Mouse (Mus musculus): ENCODE results near the gene 4930579G24Rik. TPM values are rescaled to one million over a fixed set of nuclear protein-coding genes. Genes with fewer than 3 reads are reported as not detected.

4930579G24Rik gene
- polyA plus RNA-seq, 1 experiment from 2014 or later = 46.9 TPM

DNA sequence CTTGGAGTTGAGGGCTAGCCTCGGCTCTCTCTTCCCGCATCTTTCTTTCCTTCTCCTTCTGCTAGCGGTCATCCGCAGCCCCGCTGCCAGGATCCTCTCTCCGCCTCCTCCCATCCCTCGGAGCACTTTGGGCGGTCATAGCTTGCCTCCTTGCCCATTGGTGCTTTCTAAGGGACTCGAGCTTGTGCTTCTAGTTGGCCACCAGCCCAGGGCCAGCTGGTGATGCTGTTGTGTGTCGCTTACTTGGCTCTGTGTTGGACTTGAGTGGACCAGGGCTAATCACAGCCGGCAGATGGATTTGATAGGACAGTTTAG, 494 bp downstream of the 4930579G24Rik start, which contains the start of gene Etfdh:
TSS of gene Etfdh (minus strand) at position 85 of the 315 bp plus-strand sequence.
- peak within 1 kb of the TSS; percentile 84 for H3K4me2 ChIP-seq
- peak within 1 kb of the TSS; percentile 81 for H3K9ac ChIP-seq
- peaks cover 9% of the 10 kb centered on the region; the same call in 1 of the 2 replicates for H3K4me1 ChIP-seq
- peak within 1 kb of the TSS; percentile 67 for H3K4me3 ChIP-seq
- 1% methylated on average over 11 of the region's 11 CpGs for WGBS
- peaks cover 4% of the 10 kb centered on the region; the same call in 1 of the 2 replicates for H3K9me3 ChIP-seq
- no peaks in the 10 kb centered on the region for H3K27me3 ChIP-seq
- H3K27ac ChIP-seq = peak within 1 kb of the TSS; percentile 78
- ATAC-seq (ENCODE audit: insufficient number of reproducible peaks, insufficient read depth, low FRiP score, low TSS enrichment, low read depth) = peak; percentile 27; the same call in 1 of the 2 replicates
- H3K36me3 ChIP-seq = peaks cover 28% of the 10 kb centered on the region

GRCm38 (mm10) chr3:79652129-79652528, 23.2 kb downstream of the 4930579G24Rik start:
- no peaks in the 10 kb centered on the region for H3K36me3 ChIP-seq
- no peak for ATAC-seq (ENCODE audit: insufficient number of reproducible peaks, insufficient read depth, low FRiP score, low TSS enrichment, low read depth)
- no peak overlapping the region for H3K4me2 ChIP-seq

DNA sequence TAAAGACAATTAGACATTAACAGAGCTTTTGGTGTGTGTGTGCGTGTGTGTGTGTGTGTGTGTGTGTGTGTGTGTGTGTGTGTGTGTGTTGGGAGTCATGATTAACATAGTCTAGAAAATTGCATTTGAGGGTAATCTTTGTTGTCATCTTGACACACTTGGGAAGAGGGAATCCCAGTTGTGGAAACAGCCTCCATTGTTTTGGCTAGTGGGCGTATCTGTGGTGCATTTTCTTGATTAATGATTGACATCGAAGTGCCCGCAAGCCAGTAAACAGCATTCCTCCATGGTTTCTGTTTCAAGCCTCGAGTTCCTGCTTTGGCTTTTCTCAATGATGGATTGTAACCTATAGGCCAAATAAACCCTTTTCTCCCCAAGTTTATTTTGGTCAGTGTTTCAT, 27.8 kb downstream of the 4930579G24Rik start:
- Histone ChIP-seq H3K9me3 (no peaks in the 10 kb centered on the region), H3K36me3 (no peaks in the 10 kb centered on the region), H3K4me2 (no peak overlapping the region), H3K4me3 (no peak overlapping the region), H3K9ac (no peak overlapping the region), H3K27ac (no peak overlapping the region), H3K27me3 (no peaks in the 10 kb centered on the region; the same call in 1 of the 2 replicates), H3K4me1 (no peaks in the 10 kb centered on the region)
- WGBS = 53% methylated on average over 5 of the region's 5 CpGs
- ATAC-seq (ENCODE audit: insufficient number of reproducible peaks, insufficient read depth, low FRiP score, low TSS enrichment, low read depth) = no peak

More at GRCm38 (mm10) chr3:79652129-79652528, 23.2 kb downstream of the 4930579G24Rik start:
- Histone ChIP-seq H3K9me3 (no peaks in the 10 kb centered on the region), H3K27me3 (no peaks in the 10 kb centered on the region), H3K4me3 (no peak overlapping the region), H3K27ac (no peak overlapping the region), H3K4me1 (no peaks in the 10 kb centered on the region), H3K9ac (no peak overlapping the region)
- 55% methylated on average over 6 of the region's 6 CpGs for WGBS

- H3K27me3 ChIP-seq = no peaks in the 10 kb centered on the region; the same call in 1 of the 2 replicates
- H3K4me2 ChIP-seq = no peak overlapping the region
- no peak overlapping the region for H3K9ac ChIP-seq
- peaks cover 4% of the 10 kb centered on the region; the same call in 1 of the 2 replicates for H3K4me1 ChIP-seq
- no peak for ATAC-seq (ENCODE audit: insufficient number of reproducible peaks, insufficient read depth, low FRiP score, low TSS enrichment, low read depth)
- H3K4me3 ChIP-seq = no peak overlapping the region
- H3K27ac ChIP-seq = no peak overlapping the region
- no peaks in the 10 kb centered on the region for H3K9me3 ChIP-seq
- H3K36me3 ChIP-seq = no peaks in the 10 kb centered on the region
- WGBS = 41% methylated on average over 9 of the region's 9 CpGs
These were observed 36.0 kb downstream of the 4930579G24Rik start for GRCm38 (mm10) chr3:79664787-79665408.

DNA sequence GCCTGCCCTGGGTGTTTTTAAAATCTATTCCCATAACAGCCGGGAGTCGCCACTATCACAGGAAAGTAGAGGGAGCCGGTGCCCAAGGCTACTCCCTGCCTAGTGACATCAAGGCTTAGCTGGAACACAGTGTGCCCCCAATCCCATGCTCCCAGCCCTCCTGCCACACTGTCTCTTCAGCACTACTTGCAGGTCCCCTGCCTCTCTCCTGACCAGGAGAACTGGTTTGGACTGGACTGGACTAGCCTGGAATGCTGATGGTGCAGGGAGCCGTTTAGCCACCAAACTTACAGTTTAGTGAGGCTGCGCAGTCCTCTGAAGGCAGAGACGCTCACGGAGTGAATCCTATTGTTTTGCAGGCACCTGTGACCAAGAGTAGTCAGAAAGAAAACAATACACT, 41.7 kb downstream of the 4930579G24Rik start:
- Histone ChIP-seq H3K27me3 (no peaks in the 10 kb centered on the region; the same call in 1 of the 2 replicates), H3K4me2 (no peak overlapping the region), H3K9me3 (no peaks in the 10 kb centered on the region), H3K4me3 (no peak overlapping the region), H3K9ac (no peak overlapping the region), H3K27ac (no peak overlapping the region), H3K36me3 (no peaks in the 10 kb centered on the region), H3K4me1 (peaks cover 4% of the 10 kb centered on the region; the same call in 1 of the 2 replicates)
- 74% methylated on average over 7 of the region's 7 CpGs for WGBS
- ATAC-seq (ENCODE audit: insufficient number of reproducible peaks, insufficient read depth, low FRiP score, low TSS enrichment, low read depth) = no peak

DNA sequence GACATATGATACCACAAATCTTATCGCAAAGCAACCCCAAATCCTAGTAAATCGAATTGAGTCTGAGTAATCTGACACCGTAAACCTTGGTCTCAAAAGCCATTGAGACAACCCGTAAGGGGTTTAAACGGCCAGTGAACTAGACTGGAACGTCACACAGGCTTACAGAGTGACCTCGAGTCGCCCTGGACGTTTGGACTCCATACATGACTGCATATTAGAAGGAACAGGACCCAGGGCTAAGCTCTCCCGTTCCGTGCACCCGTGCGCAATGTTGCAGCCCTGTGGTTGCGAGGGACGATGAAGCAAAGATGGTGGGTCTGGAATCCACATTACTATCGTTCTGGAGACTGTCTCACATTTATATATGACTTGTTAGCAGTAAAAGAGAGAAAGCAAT, 43.3 kb downstream of the 4930579G24Rik start:
- peaks cover 3% of the 10 kb centered on the region; the same call in 1 of the 2 replicates for H3K4me1 ChIP-seq
- no peak for ATAC-seq (ENCODE audit: insufficient number of reproducible peaks, insufficient read depth, low FRiP score, low TSS enrichment, low read depth)
- no peaks in the 10 kb centered on the region; the same call in 1 of the 2 replicates for H3K27me3 ChIP-seq
- H3K27ac ChIP-seq = no peak overlapping the region
- H3K9ac ChIP-seq = no peak overlapping the region
- H3K4me2 ChIP-seq = no peak overlapping the region
- H3K36me3 ChIP-seq = no peaks in the 10 kb centered on the region
- H3K4me3 ChIP-seq = no peak overlapping the region
- 55% methylated on average over 16 of the region's 16 CpGs for WGBS
- no peaks in the 10 kb centered on the region for H3K9me3 ChIP-seq

GRCm38 (mm10) chr3:79673082-79673481, 44.2 kb downstream of the 4930579G24Rik start:
- no peaks in the 10 kb centered on the region for H3K36me3 ChIP-seq
- no peak overlapping the region for H3K4me2 ChIP-seq
- H3K9ac ChIP-seq = no peak overlapping the region
- no peaks in the 10 kb centered on the region; the same call in 1 of the 2 replicates for H3K27me3 ChIP-seq
- H3K9me3 ChIP-seq = no peaks in the 10 kb centered on the region
- 18% methylated on average over 4 of the region's 4 CpGs for WGBS
- no peaks in the 10 kb centered on the region for H3K4me1 ChIP-seq
- H3K4me3 ChIP-seq = no peak overlapping the region
- ATAC-seq (ENCODE audit: insufficient number of reproducible peaks, insufficient read depth, low FRiP score, low TSS enrichment, low read depth) = no peak
- H3K27ac ChIP-seq = no peak overlapping the region

- no peaks in the 10 kb centered on the region; the same call in 1 of the 2 replicates for H3K27me3 ChIP-seq
- H3K27ac ChIP-seq = no peak overlapping the region
- H3K4me3 ChIP-seq = no peak overlapping the region
- ATAC-seq (ENCODE audit: insufficient number of reproducible peaks, insufficient read depth, low FRiP score, low TSS enrichment, low read depth) = no peak
- no peaks in the 10 kb centered on the region for H3K9me3 ChIP-seq
- WGBS = 82% methylated on average over 5 of the region's 5 CpGs
- H3K9ac ChIP-seq = no peak overlapping the region
- H3K36me3 ChIP-seq = no peaks in the 10 kb centered on the region
- H3K4me2 ChIP-seq = no peak overlapping the region
- no peaks in the 10 kb centered on the region for H3K4me1 ChIP-seq
These were observed 45.8 kb downstream of the 4930579G24Rik start for GRCm38 (mm10) chr3:79674641-79675040.

- 78% methylated on average over 3 of the region's 3 CpGs for WGBS
- H3K27me3 ChIP-seq = no peaks in the 10 kb centered on the region
- H3K36me3 ChIP-seq = no peaks in the 10 kb centered on the region
- no peak for ATAC-seq (ENCODE audit: insufficient number of reproducible peaks, insufficient read depth, low FRiP score, low TSS enrichment, low read depth)
- no peak overlapping the region for H3K9ac ChIP-seq
- H3K4me3 ChIP-seq = no peak overlapping the region
- H3K4me1 ChIP-seq = no peaks in the 10 kb centered on the region
- H3K9me3 ChIP-seq = no peaks in the 10 kb centered on the region
- H3K4me2 ChIP-seq = no peak overlapping the region
- no peak overlapping the region for H3K27ac ChIP-seq
These were observed 47.5 kb downstream of the 4930579G24Rik start for GRCm38 (mm10) chr3:79676411-79676810.

Other genes starting within 250 kb of the 4930579G24Rik start
- 3.8 and 4.7 TPM in 2 replicates for gene Fnip2, start 61.3 kb upstream of the 4930579G24Rik start, polyA plus RNA-seq (2015; fragmentation: Nextera tagmentation; extraction: Ambion mirVana)
- 185 and 187 TPM in 2 replicates for gene Ppid, start 37.7 kb upstream of the 4930579G24Rik start, polyA plus RNA-seq (2015; fragmentation: Nextera tagmentation; extraction: Ambion mirVana)
- 50.9 and 52.3 TPM in 2 replicates for gene Etfdh, start 421 bp downstream of the 4930579G24Rik start, polyA plus RNA-seq (2015; fragmentation: Nextera tagmentation; extraction: Ambion mirVana)
- gene Rxfp1, start 108.8 kb downstream of the 4930579G24Rik start, polyA plus RNA-seq (2015; fragmentation: Nextera tagmentation; extraction: Ambion mirVana) = 1.9 and 2.6 TPM in 2 replicates
- 3.5 and 4.0 TPM in 2 replicates for gene Tmem144, start 223.7 kb downstream of the 4930579G24Rik start, polyA plus RNA-seq (2015; fragmentation: Nextera tagmentation; extraction: Ambion mirVana)